Mouse (Mus musculus): ENCODE measurements at regions not wholly inside any gene's neighbourhood (a gene's known extent, or its start where the extent isn't known, plus 50 kb on each side); places are given as distances from the start of the nearest gene placed in this dataset.
A peak's percentile ranks its signal among the peaks of the same experiment; 100 is the strongest.

DNA sequence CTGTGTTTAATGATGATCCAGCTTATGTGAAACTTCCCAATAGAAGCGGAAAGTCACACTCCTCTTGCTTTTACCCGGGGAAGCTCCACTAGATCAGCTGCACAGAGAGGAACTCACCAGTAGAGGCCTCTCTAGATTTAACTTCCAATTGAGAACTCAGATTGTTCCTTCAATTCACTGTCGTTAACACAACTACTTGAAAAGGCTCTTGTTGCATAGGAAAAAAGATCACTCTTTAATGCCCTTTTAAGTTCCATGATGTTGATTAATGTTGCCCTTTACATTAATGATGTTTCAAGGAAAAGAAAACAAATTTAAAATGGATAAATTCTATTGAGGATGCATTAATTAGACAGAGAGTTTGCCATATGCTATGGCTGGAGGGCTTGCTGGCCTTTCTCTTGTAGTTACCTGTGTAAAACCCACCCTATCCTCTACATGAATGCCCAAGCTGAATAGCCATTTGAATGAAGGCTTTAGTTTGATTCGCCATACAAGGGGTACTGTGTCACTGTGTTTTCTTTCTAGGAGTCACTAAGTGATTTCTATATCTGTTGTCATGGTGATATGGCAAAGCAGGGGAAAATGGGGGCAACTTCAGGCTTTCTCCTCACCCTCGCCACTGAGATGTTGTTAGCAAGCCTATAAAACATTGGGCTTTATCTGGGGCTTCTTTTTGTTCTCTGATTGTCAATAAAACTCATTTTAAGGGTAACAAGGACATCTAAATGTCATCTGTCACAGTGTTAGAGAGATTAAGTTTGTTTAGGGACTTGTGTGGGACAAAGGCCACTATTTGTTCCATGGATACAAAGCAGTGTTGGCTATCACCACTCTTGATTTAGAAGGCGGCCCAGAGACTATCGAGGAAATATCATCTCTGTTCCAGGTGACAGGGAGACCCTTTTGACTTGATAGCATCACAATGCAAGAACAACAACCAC lies 429.9 kb upstream of the Tbc1d2b start:
- Histone ChIP-seq H3K4me3 (no peak overlapping the region), H3K27ac (replicated peaks) (peak overlapping the region; percentile 43), H3K4me1 (replicated peaks) (peaks cover 8% of the 10 kb centered on the region; the same call in 1 of the 2 replicates), H3K27me3 (peaks cover 10% of the 10 kb centered on the region; the same call in 1 of the 2 replicates), H3K4me2 (no peak overlapping the region; the same call in 1 of the 2 replicates), H3K9me3 (no peaks in the 10 kb centered on the region), H3K9ac (no peak overlapping the region), H3K36me3 (no peaks in the 10 kb centered on the region)
- ATAC-seq (ENCODE audit: low FRiP score, low read depth) = peak; percentile 75
- WGBS = 16% methylated on average over 7 of the region's 7 CpGs

- Histone ChIP-seq H3K4me2 (no peak overlapping the region), H3K9me3 (no peaks in the 10 kb centered on the region), H3K27me3 (peaks cover 8% of the 10 kb centered on the region; the same call in 1 of the 2 replicates), H3K9ac (no peak overlapping the region), H3K36me3 (no peaks in the 10 kb centered on the region), H3K4me3 (no peak overlapping the region), H3K4me1 (replicated peaks) (peaks cover 8% of the 10 kb centered on the region; the same call in 1 of the 2 replicates), H3K27ac (replicated peaks) (peak overlapping the region; percentile 43)
- whole genome bisulfite sequencing = 41% methylated on average over 4 of the region's 4 CpGs
- peak; percentile 61 for ATAC-seq (ENCODE audit: low FRiP score, low read depth)
Observed at GRCm38 (mm10) chr9:90701180-90701765, 430.7 kb upstream of the Tbc1d2b start.

DNA sequence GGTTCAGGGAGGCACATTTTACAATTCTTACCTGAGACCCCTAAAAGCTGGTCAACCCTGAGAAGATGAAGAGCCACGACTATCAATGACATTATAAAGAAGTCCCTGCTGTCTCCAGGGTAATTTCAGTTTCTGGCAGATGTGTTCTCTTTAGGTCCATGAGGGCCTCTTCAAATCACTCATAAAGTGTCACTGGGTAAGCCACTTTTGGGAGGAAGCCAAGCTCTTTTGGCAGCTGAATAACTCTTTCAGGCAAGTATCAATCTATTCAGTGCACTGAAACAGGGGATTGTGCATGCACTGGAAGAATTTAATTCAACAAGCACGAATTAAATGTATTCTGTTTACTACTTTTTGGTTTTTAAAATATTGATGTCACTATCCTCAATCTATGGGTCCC lies 443.1 kb upstream of the Tbc1d2b start:
- Histone ChIP-seq H3K4me2 (no peak overlapping the region), H3K27me3 (no peaks in the 10 kb centered on the region), H3K36me3 (no peaks in the 10 kb centered on the region), H3K4me1 (replicated peaks) (no peaks in the 10 kb centered on the region), H3K9me3 (no peaks in the 10 kb centered on the region), H3K9ac (no peak overlapping the region), H3K4me3 (no peak overlapping the region), H3K27ac (replicated peaks) (no peak overlapping the region)
- 30% methylated on average over 2 of the region's 2 CpGs for WGBS
- no peak for ATAC-seq (ENCODE audit: low FRiP score, low read depth)

DNA sequence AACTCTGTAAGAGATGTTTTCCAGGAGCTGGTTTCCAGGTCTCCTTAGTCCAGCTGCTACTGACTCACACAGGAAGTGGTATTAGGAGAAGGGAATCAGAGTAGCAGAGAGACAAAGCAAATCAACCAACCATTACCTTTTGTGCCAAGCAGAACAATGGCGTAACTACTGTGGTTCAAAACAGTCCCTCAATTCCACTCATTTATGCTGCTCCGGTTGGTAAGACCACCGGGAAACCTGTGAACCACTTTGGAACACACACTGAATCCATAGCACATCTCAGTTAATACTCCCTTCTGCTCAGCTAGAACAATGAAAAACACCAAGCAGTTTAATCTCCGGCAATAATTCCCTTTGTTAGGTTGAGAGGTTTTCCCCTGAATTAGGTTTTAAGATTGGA lies 460.8 kb upstream of the Tbc1d2b start:
- no peak overlapping the region for H3K4me2 ChIP-seq
- ATAC-seq (ENCODE audit: low FRiP score, low read depth) = no peak
- H3K36me3 ChIP-seq = no peaks in the 10 kb centered on the region
- H3K9ac ChIP-seq = no peak overlapping the region
- no peaks in the 10 kb centered on the region for H3K27me3 ChIP-seq
- no peaks in the 10 kb centered on the region for H3K4me1 ChIP-seq (replicated peaks)
- H3K27ac ChIP-seq (replicated peaks) = no peak overlapping the region
- H3K9me3 ChIP-seq = no peaks in the 10 kb centered on the region
- no peak overlapping the region for H3K4me3 ChIP-seq
- 39% methylated on average over 4 of the region's 4 CpGs for WGBS

GRCm38 (mm10) chr9:90757175-90757574 lies 486.6 kb upstream of the Tbc1d2b start:
- Histone ChIP-seq H3K27ac (replicated peaks) (no peak overlapping the region), H3K27me3 (no peaks in the 10 kb centered on the region), H3K4me1 (replicated peaks) (no peaks in the 10 kb centered on the region), H3K4me2 (no peak overlapping the region), H3K36me3 (no peaks in the 10 kb centered on the region), H3K9ac (no peak overlapping the region), H3K4me3 (no peak overlapping the region), H3K9me3 (no peaks in the 10 kb centered on the region)
- 18% methylated on average over 3 of the region's 3 CpGs for WGBS
- ATAC-seq (ENCODE audit: low FRiP score, low read depth) = no peak

- H3K27me3 ChIP-seq = no peaks in the 10 kb centered on the region
- H3K4me1 ChIP-seq (replicated peaks) = no peaks in the 10 kb centered on the region
- no peaks in the 10 kb centered on the region for H3K36me3 ChIP-seq
- H3K27ac ChIP-seq (replicated peaks) = no peak overlapping the region
- H3K4me2 ChIP-seq = no peak overlapping the region
- H3K4me3 ChIP-seq = no peak overlapping the region
- no peaks in the 10 kb centered on the region for H3K9me3 ChIP-seq
- no peak for ATAC-seq (ENCODE audit: low FRiP score, low read depth)
- 30% methylated on average over 1 of the region's 1 CpGs for WGBS
- H3K9ac ChIP-seq = no peak overlapping the region
Observed at GRCm38 (mm10) chr9:90774296-90774695, 503.7 kb upstream of the Tbc1d2b start.

DNA sequence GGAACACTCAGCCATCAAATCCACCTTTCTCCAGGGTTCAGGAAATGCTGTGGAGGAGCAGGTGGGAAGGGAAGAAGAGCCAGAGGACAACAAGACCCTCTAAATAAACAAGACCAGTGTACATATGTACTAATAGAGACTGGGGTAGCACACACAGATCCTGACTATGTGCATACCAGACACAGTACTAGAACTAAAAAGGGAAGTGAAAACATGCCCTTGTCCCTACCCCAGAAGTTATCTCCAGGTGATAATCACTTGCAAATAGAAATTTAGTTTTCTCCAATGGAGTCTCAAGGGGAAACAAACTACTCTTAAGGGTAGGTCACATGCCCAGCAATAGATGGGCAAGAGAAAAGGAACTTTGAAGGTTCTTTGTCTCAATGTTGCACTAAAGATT lies 518.9 kb upstream of the Tbc1d2b start:
- ATAC-seq (ENCODE audit: low FRiP score, low read depth) = no peak
- H3K4me1 ChIP-seq (replicated peaks) = no peaks in the 10 kb centered on the region
- no peak overlapping the region for H3K9ac ChIP-seq
- H3K27ac ChIP-seq (replicated peaks) = no peak overlapping the region
- H3K4me2 ChIP-seq = no peak overlapping the region
- no peaks in the 10 kb centered on the region for H3K36me3 ChIP-seq
- no peak overlapping the region for H3K4me3 ChIP-seq
- no peaks in the 10 kb centered on the region for H3K27me3 ChIP-seq
- no peaks in the 10 kb centered on the region for H3K9me3 ChIP-seq

DNA sequence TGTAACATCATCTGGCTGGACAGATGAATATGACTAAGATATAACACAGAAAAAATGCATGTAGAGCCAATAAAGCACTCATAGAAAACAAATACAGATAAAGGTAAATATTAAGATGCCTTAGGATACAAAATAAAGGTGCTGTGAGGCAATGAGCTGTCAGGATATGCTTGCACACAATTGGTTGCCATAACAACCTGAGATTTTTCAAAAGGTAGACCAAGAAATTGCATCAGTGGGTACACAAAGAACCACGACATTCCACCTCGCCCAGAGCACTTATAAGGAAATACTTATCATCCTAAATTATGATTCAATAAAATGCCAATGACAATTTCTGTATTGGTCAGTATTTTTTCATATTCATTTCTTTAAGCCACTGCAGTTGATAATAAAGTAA lies 521.3 kb upstream of the Tbc1d2b start:
- Histone ChIP-seq H3K27me3 (no peaks in the 10 kb centered on the region), H3K9me3 (no peaks in the 10 kb centered on the region), H3K9ac (no peak overlapping the region), H3K4me2 (no peak overlapping the region), H3K4me1 (replicated peaks) (no peaks in the 10 kb centered on the region), H3K36me3 (no peaks in the 10 kb centered on the region), H3K4me3 (no peak overlapping the region), H3K27ac (replicated peaks) (no peak overlapping the region)
- WGBS = 43% methylated on average over 2 of the region's 2 CpGs
- no peak for ATAC-seq (ENCODE audit: low FRiP score, low read depth)

DNA sequence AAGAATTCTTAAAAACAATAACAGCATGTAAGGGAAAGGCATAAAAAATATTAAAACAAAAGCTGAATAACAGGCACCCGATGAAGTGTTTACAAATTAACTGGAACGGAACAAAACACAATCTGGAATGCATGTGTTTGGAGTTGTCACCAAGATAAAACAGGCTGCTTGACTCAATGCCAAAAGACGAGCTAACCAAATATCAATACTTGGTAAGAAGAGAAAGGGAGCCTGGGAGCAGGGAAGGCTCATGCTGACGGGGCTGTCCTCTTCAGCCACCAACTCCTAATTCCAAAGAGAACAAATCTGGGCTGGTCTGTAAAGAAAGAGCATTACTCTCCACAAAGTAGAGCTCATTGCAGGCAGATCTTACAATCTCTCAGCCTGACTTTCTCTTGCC lies 545.4 kb upstream of the Zic4 start:
- no peak overlapping the region for H3K9ac ChIP-seq
- H3K4me1 ChIP-seq (replicated peaks) = no peaks in the 10 kb centered on the region
- H3K27ac ChIP-seq (replicated peaks) = no peak overlapping the region
- no peak for ATAC-seq (ENCODE audit: low FRiP score, low read depth)
- no peak overlapping the region for H3K4me2 ChIP-seq
- no peak overlapping the region for H3K4me3 ChIP-seq
- no peaks in the 10 kb centered on the region for H3K36me3 ChIP-seq
- H3K27me3 ChIP-seq = no peaks in the 10 kb centered on the region
- H3K9me3 ChIP-seq = no peaks in the 10 kb centered on the region
- 31% methylated on average over 4 of the region's 4 CpGs for WGBS

DNA sequence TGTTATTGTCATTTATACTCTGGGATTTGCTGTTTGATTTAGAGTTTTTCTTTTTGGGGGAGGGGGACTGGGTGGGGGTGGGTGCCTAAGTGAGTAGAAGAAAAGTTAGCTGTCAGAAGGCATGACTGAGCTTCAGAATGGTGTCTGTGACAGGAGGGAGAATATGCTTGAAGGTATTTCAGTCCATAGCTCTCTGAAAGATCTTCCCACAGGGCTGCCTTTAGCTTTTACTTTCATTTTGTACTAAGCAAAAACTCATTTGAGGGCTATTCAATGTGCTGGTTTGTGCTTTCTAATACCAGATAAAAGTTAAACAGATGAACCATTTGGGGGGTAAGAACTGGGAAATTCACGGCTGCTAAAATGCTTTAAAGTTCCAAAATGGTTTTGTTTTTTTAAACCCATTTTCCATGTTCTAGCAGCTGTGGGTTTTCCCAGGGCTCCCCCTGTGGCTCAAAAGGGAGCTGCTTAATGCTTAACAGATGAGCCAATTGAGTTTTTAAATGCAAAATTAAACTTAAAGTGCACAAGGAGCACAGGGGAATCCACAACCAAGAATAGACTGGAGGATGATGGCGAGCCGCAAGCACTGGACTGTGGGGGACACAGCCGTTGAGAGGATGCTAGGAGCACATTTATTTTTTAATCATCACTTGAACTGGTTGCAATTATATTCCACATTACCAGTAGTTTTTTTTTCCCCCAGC lies 538.5 kb upstream of the Zic4 start:
- no peaks in the 10 kb centered on the region for H3K9me3 ChIP-seq
- no peak overlapping the region for H3K4me3 ChIP-seq
- no peak overlapping the region for H3K27ac ChIP-seq (replicated peaks)
- H3K4me1 ChIP-seq (replicated peaks) = no peaks in the 10 kb centered on the region
- 43% methylated on average over 4 of the region's 4 CpGs for whole genome bisulfite sequencing
- H3K9ac ChIP-seq = no peak overlapping the region
- no peak for ATAC-seq (ENCODE audit: low FRiP score, low read depth)
- H3K36me3 ChIP-seq = no peaks in the 10 kb centered on the region
- no peak overlapping the region for H3K4me2 ChIP-seq
- no peaks in the 10 kb centered on the region for H3K27me3 ChIP-seq

DNA sequence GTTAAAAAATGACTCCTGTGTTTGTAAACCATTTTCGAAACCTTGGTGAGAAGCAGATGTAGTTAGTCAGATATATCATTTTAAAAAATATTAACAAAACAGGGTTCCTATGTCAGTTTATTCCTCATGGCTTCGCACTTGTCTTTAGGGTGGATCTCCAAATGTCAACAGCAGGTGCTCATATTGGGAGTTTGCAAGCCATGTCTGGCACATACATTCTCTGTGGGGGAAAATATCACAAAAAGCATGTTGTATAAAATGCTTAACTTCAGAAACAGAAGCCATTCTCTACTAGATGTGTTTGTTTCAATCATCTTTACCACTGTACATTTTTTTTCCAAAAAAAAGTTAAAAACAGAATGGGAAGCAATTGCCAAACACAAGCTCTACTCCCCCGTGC lies 534.7 kb upstream of the Zic4 start:
- no peak overlapping the region for H3K4me3 ChIP-seq
- ATAC-seq (ENCODE audit: low FRiP score, low read depth) = no peak

GRCm38 (mm10) chr9:90828701-90829100 lies 533.5 kb upstream of the Zic4 start:
- Histone ChIP-seq H3K9me3 (no peaks in the 10 kb centered on the region), H3K4me3 (no peak overlapping the region), H3K36me3 (no peaks in the 10 kb centered on the region), H3K27ac (replicated peaks) (no peak overlapping the region), H3K9ac (no peak overlapping the region), H3K27me3 (no peaks in the 10 kb centered on the region), H3K4me2 (no peak overlapping the region), H3K4me1 (replicated peaks) (no peaks in the 10 kb centered on the region)
- ATAC-seq (ENCODE audit: low FRiP score, low read depth) = no peak
- 35% methylated on average over 5 of the region's 5 CpGs for WGBS

More for the DNA sequence above, 534.7 kb upstream of the Zic4 start:
- Histone ChIP-seq H3K27me3 (no peaks in the 10 kb centered on the region), H3K36me3 (no peaks in the 10 kb centered on the region), H3K9ac (no peak overlapping the region), H3K9me3 (no peaks in the 10 kb centered on the region), H3K27ac (replicated peaks) (no peak overlapping the region), H3K4me2 (no peak overlapping the region), H3K4me1 (replicated peaks) (no peaks in the 10 kb centered on the region)
- 61% methylated on average over 3 of the region's 3 CpGs for WGBS
